Mouse (Mus musculus) heart, embryonic 15.5 days (tissue): ENCODE data around the gene Kcnq2. TPM values are rescaled to one million over a fixed set of nuclear protein-coding genes. Genes with fewer than 3 reads are reported as not detected.

ENCODE experiments used
- ATAC-seq: fragments of 200-750 bp; cut with Nextera tagmentation; replicated peaks from 2 replicates; pipeline ENCODE4 v1.8.0; 2017; ENCODE audit warnings: low read depth, moderate TSS enrichment; ENCODE audit not compliant: insufficient number of reproducible peaks, insufficient read depth, low FRiP score
- H3K27ac ChIP-seq: fragments of 300-500 bp; sonication (generic); 2 replicates; pipeline ENCODE4 v1.5.1; 2015; ENCODE audit warnings: mild to moderate bottlenecking, inconsistent platforms
- H3K27me3 ChIP-seq: fragments of 300-500 bp; sonication (generic); 2 replicates; pipeline ENCODE4 v1.6.1; 2015; ENCODE audit warnings: inconsistent platforms
- H3K36me3 ChIP-seq: fragments of 300-500 bp; sonication (generic); 2 replicates; pipeline ENCODE4 v1.6.1; 2015; ENCODE audit warnings: mild to moderate bottlenecking, inconsistent platforms
- H3K4me1 ChIP-seq: fragments of 300-500 bp; sonication (generic); replicated peaks from 2 replicates; pipeline ENCODE4 v1.6.1; 2015; ENCODE audit warnings: inconsistent platforms
- H3K4me2 ChIP-seq: fragments of 300-500 bp; sonication (generic); 2 replicates; pipeline ENCODE4 v1.6.1; 2015; ENCODE audit warnings: inconsistent platforms, mild to moderate bottlenecking, moderate library complexity
- H3K4me3 ChIP-seq: fragments of 300-500 bp; sonication (generic); 2 replicates; pipeline ENCODE4 v1.5.1; 2015; ENCODE audit warnings: mild to moderate bottlenecking, inconsistent platforms
- H3K9ac ChIP-seq: fragments of 300-500 bp; sonication (generic); 2 replicates; pipeline ENCODE4 v1.6.1; 2015; ENCODE audit warnings: mild to moderate bottlenecking, inconsistent platforms
- H3K9me3 ChIP-seq: fragments of 300-500 bp; sonication (generic); replicated peaks from 2 replicates; pipeline ENCODE4 v1.6.1; 2016; ENCODE audit warnings: inconsistent platforms
- WGBS: fragments of 180-500 bp; shearing (Covaris S2); methylation state at CpG from one replicate; pipeline ENCODE4 v1.1.7; 2015; ENCODE audit warnings: mixed read lengths; 5-methylcytosine and 5-hydroxymethylcytosine counted together
- polyA plus RNA-seq: library from polyadenylated mRNA; unstranded; fragments of >200 nt; fragmentation: Nextera tagmentation; extraction: Ambion mirVana; gene quantifications from 2 replicates; pipeline ENCODE4 v1.2.1, GENCODE M21; 2015

Gene Kcnq2
- polyA plus RNA-seq: 0.03 and 0.65 TPM in 2 replicates

DNA sequence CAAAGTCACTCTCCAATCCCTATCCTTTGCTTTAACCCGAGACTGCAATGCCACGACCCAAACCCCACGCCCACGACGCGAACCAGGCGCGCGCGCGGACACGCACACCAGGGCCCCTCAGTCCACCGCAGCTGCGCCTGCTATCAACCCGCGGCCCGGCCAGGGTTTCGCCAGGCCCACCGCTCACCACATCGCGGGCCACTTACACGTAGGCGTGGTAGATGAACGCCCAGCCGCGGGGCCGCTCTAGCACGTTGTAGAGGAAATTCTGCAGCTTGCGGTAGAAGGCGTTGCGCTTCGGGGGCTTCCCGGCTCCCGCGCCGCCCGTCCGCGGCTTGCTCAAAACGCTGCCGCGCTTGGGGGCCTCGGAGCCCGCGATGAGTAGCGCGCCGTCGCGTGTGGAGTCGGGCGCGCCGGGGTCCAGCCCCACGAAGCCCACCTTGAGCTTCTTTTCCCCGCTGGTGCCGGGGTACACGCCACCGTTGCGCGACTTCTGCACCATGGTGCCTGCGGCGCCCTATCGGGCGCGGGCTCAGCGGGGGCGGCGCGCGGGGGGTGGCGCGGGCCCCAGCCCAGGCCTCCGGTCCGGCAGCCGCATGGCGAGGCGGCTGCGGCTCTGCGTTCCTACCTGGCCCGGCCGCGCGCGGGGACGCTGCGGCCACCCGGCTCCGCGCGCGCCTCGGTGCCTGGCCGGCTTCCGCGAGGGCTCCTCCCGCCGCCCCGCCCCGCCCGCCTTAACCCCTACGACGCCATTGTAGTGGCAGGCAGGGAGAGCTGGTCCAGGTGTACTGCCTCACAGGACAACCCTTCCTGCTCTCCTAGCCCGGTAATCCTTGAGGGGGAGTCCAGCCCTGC lies at the start of gene Kcnq2:
TSS of gene Kcnq2 (minus strand) at position 710 of the 855 bp plus-strand sequence.
- H3K9me3 ChIP-seq: no peaks in the 10 kb centered on the region
- peak within 1 kb of the TSS; percentile 45 for H3K4me3 ChIP-seq
- peaks cover 11% of the 10 kb centered on the region for H3K4me1 ChIP-seq
- H3K27me3 ChIP-seq: peaks cover 95% of the 10 kb centered on the region
- H3K4me2 ChIP-seq: peak within 1 kb of the TSS; percentile 68
- no peak within 1 kb of the TSS for H3K27ac ChIP-seq
- H3K36me3 ChIP-seq: no peaks in the 10 kb centered on the region
- H3K9ac ChIP-seq: no peak within 1 kb of the TSS
- WGBS: under 1% methylated on average over 100 of the region's 104 CpGs
- ATAC-seq: no peak; the same call in 1 of the 2 replicates

- ATAC-seq: no peak
- Histone ChIP-seq H3K9ac (no peak overlapping the region), H3K4me2 (no peak overlapping the region), H3K4me3 (no peak overlapping the region), H3K9me3 (no peaks in the 10 kb centered on the region), H3K27me3 (no peaks in the 10 kb centered on the region), H3K4me1 (no peaks in the 10 kb centered on the region), H3K36me3 (no peaks in the 10 kb centered on the region), H3K27ac (no peak overlapping the region)
- 56% methylated on average over 6 of the region's 6 CpGs for WGBS
Observed at GRCm38 (mm10) chr2:181180898-181181297, 45.8 kb upstream of the Kcnq2 start.

GRCm38 (mm10) chr2:181178471-181178870 lies 43.4 kb upstream of the Kcnq2 start:
- Histone ChIP-seq H3K9ac (no peak overlapping the region), H3K27ac (no peak overlapping the region), H3K4me2 (no peak overlapping the region), H3K36me3 (no peaks in the 10 kb centered on the region), H3K9me3 (no peaks in the 10 kb centered on the region), H3K27me3 (no peaks in the 10 kb centered on the region), H3K4me3 (no peak overlapping the region), H3K4me1 (no peaks in the 10 kb centered on the region)
- 53% methylated on average over 5 of the region's 5 CpGs for WGBS
- no peak for ATAC-seq

- no peak overlapping the region for H3K9ac ChIP-seq
- ATAC-seq: no peak
- no peak overlapping the region for H3K27ac ChIP-seq
- H3K4me2 ChIP-seq: no peak overlapping the region
- WGBS: 66% methylated on average over 3 of the region's 3 CpGs
- no peak overlapping the region for H3K4me3 ChIP-seq
- H3K9me3 ChIP-seq: no peaks in the 10 kb centered on the region
- H3K4me1 ChIP-seq: no peaks in the 10 kb centered on the region
- no peaks in the 10 kb centered on the region for H3K36me3 ChIP-seq
- no peaks in the 10 kb centered on the region for H3K27me3 ChIP-seq
Observed at GRCm38 (mm10) chr2:181178015-181178414, 42.9 kb upstream of the Kcnq2 start.

DNA sequence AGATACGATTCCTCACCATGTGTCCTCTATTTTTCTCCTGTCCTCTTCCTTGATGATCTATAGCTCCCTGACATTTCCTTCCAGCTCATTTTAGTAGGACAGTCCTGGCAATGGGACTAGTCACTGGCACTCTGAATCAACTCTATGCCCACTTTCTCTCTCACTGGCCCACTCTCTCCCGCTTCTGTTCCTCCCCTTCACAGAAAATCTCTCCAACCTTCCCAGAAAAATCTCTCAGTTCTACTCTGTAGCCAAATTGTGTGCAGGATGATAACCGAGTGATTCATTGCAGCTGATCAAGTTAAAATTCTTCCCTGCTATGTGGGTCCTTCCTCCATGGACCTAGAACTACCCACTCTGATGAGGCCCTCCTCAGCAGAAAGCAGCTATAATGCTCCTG lies 39.5 kb upstream of the Kcnq2 start:
- Histone ChIP-seq H3K4me1 (no peaks in the 10 kb centered on the region), H3K4me2 (no peak overlapping the region), H3K4me3 (no peak overlapping the region), H3K27me3 (no peaks in the 10 kb centered on the region), H3K27ac (no peak overlapping the region), H3K36me3 (no peaks in the 10 kb centered on the region), H3K9ac (no peak overlapping the region), H3K9me3 (no peaks in the 10 kb centered on the region)
- 72% methylated on average over 3 of the region's 3 CpGs for WGBS
- no peak for ATAC-seq

GRCm38 (mm10) chr2:181166469-181166868 lies 31.4 kb upstream of the Kcnq2 start:
- Histone ChIP-seq H3K4me3 (no peak overlapping the region), H3K9ac (no peak overlapping the region), H3K36me3 (no peaks in the 10 kb centered on the region), H3K4me1 (no peaks in the 10 kb centered on the region), H3K9me3 (no peaks in the 10 kb centered on the region), H3K27me3 (peaks cover 7% of the 10 kb centered on the region; the same call in 1 of the 2 replicates), H3K27ac (no peak overlapping the region), H3K4me2 (no peak overlapping the region)
- 80% methylated on average over 5 of the region's 5 CpGs for WGBS
- ATAC-seq: no peak

DNA sequence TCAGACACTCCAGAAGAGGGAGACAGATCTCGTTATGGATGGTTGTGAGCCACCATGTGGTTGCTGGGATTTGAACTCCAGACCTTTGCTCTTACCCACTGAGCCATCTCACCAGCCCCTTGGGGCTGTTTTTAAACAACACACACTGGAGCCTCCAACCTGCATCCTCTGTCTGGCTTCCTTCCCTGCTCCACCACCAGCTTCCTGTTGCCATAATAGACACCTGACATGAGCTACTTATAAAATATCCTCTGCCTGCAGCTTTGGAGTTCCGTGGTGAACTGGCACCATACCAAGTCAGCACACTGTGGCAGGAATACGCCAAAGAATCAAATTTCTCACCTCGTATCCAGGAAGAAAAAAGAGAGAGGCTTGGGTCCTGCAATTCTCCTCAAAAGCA lies 25.7 kb upstream of the Kcnq2 start:
- ATAC-seq: no peak
- 54% methylated on average over 4 of the region's 4 CpGs for whole genome bisulfite sequencing
- Histone ChIP-seq H3K4me2 (no peak overlapping the region), H3K27ac (no peak overlapping the region), H3K4me1 (peaks cover 34% of the 10 kb centered on the region), H3K9me3 (no peaks in the 10 kb centered on the region), H3K4me3 (no peak overlapping the region), H3K27me3 (peaks cover 20% of the 10 kb centered on the region), H3K36me3 (no peaks in the 10 kb centered on the region), H3K9ac (no peak overlapping the region)

GRCm38 (mm10) chr2:181159771-181160170 lies 24.7 kb upstream of the Kcnq2 start:
- Histone ChIP-seq H3K36me3 (no peaks in the 10 kb centered on the region), H3K4me1 (peaks cover 42% of the 10 kb centered on the region), H3K27me3 (peaks cover 24% of the 10 kb centered on the region), H3K27ac (peak overlapping the region; percentile 85), H3K4me2 (peak overlapping the region; percentile 50), H3K9me3 (no peaks in the 10 kb centered on the region), H3K9ac (0 out of 2 replicates have a peak overlapping the region, but pooled peaks have one; percentile 22), H3K4me3 (no peak overlapping the region)
- peak; percentile 68 for ATAC-seq
- 2% methylated on average over 2 of the region's 2 CpGs for WGBS

DNA sequence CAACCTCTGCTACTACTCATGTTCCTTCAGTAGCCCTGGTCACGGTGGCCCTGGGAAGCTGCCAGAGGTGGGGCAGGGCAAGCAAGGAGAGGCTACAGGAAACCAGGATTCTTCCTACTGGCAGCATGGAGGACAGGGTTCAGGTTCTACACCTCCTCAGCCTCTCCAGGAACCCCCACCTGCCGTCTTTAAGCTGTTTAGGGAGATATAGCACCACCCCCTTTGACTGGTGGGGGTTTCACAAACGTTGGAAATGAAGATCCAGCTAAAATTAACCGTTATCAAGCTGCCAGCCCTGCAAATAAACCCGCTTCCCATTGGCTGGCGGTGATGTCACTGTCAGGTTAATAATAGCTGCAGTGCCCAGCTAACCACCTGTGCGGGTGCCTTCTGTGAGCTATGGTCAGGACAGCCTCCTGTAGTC lies 24.0 kb upstream of the Kcnq2 start:
- Histone ChIP-seq H3K9ac (peak overlapping the region; percentile 37; the same call in 1 of the 2 replicates), H3K4me2 (peak overlapping the region; percentile 50), H3K4me3 (0 out of 2 replicates have a peak overlapping the region, but pooled peaks have one; percentile 7), H3K9me3 (no peaks in the 10 kb centered on the region), H3K27ac (peak overlapping the region; percentile 85), H3K4me1 (peaks cover 49% of the 10 kb centered on the region), H3K27me3 (peaks cover 25% of the 10 kb centered on the region), H3K36me3 (no peaks in the 10 kb centered on the region)
- 33% methylated on average over 7 of the region's 7 CpGs for WGBS
- ATAC-seq: peak; percentile 59; the same call in 1 of the 2 replicates

GRCm38 (mm10) chr2:181158471-181158870 lies 23.4 kb upstream of the Kcnq2 start:
- H3K9ac ChIP-seq: no peak overlapping the region
- ATAC-seq: no peak
- H3K36me3 ChIP-seq: peaks cover under 1% of the 10 kb centered on the region; the same call in 1 of the 2 replicates
- 86% methylated on average over 2 of the region's 2 CpGs for WGBS
- peaks cover 54% of the 10 kb centered on the region for H3K4me1 ChIP-seq
- peak overlapping the region; percentile 50 for H3K4me2 ChIP-seq
- H3K27ac ChIP-seq: peak overlapping the region; percentile 85
- no peaks in the 10 kb centered on the region for H3K9me3 ChIP-seq
- peaks cover 25% of the 10 kb centered on the region for H3K27me3 ChIP-seq
- H3K4me3 ChIP-seq: no peak overlapping the region

DNA sequence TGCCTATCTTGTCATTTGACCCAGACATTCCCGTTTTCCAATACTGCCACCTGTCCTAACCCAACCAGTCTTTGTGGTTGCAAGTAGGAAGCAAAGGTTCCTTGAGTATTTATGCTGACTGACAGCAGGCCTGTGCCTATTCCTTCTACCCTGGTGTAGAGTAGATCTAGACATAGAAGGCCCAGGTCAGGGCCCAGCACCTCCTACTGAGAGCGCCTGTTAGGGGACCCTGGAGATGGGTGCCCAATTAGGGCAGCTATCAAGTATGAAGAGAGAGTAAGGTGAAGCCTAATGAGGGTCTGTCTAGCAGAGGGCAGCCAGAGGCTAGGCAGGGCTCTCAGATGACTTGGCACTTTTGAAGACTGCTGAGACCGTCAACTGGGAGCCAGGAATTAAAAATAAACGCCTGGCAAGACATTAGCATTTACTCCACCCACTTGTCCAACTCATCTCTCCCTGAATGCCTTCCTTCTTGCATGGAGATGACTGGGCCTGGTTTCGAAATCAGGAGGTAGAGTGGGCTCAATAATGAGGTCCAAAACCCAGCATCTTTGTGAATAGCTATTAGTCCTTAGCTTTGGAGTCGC lies 22.7 kb upstream of the Kcnq2 start:
- ATAC-seq: no peak
- Histone ChIP-seq H3K4me3 (no peak overlapping the region), H3K4me1 (peaks cover 59% of the 10 kb centered on the region), H3K36me3 (peaks cover 7% of the 10 kb centered on the region; the same call in 1 of the 2 replicates), H3K27ac (peak overlapping the region; percentile 85), H3K4me2 (no peak overlapping the region), H3K9ac (no peak overlapping the region), H3K27me3 (peaks cover 26% of the 10 kb centered on the region), H3K9me3 (no peaks in the 10 kb centered on the region)
- WGBS: 58% methylated on average over 6 of the region's 6 CpGs
